Mouse (Mus musculus) kidney, adult 11 months (tissue): Measurements from ENCODE around the gene Cbfa2t3.

ENCODE experiments used
- DNase-seq: peaks from one replicate; pipeline ENCODE4 v3.0.0; 2022

Cbfa2t3 gene

DNA sequence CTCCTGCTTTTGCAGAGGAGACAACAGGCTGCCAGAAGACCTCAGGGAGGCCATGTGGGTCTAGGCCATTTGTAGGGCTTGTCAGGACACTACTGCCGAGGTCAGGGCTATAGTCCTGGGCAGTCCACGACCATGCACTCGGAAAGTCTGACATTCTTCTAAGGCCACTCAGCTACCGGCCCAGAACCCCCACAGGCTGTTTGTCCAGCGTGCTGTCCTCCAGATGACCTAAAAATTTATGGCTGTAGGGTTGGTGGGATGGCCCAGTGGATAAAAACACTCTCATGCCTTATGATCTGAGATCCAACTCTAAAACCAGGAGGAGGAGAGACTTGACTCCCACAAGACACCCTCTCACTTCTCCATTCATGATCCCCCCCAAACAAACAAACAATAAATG is 35.2 kb downstream of the Cbfa2t3 start:
- no peak for DNase-seq

DNA sequence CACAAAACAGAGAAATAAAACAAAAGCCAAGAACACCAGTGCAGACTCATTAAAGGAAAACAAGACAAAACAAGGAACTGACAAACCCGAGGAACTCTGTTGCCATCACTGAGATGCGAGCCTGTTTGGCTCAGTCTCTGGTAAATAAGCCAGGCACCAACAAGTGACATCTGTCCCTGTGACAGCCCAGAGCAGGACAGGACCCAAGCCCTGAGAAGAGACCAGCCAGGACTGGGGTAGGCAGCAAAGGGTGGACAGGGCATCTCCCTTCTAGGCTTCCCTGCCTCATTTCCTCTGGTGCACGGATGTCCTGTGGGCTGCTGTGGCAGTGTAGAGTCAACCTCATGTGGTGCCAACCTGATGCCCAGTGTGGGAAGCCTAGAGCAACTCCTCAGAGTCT is 35.8 kb downstream of the Cbfa2t3 start:
- DNase-seq = no peak

DNA sequence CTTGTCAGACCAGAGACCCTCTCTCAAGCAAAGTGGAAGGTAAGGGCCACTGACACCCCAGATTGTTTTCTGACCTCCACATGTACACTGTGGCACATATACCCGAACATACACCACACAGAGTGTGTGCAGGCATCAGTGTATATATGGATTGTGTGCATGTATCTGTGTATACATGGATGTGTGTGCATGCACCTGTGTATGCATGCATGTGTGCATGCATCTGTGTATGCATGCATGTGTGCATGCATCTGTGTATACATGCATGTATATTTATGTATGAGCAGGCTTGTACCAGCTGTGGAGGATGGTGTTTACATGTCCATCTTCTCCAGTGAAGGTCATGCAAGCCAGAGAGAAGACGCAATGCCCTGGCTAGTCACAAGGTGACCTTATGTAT is 37.0 kb downstream of the Cbfa2t3 start:
- no peak for DNase-seq

DNA sequence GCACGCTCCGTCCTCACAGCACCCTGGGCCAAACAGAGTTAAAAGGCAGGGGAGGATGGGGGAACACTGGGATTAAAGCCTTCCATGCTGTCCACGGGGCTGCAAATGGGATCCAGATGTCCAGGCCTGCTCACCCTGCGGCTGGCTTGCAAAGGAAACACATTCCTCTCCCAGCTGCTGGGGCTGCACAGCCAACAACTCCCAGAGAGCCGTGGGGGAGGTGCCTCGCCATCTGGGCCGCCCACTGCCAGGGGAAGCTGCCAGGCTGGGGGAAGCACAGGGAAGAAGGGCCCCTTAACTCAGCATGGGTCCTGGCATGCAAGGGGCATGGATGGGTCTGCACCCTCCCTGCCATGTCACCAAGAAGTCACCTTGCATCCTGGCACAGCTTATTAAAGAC is 37.8 kb downstream of the Cbfa2t3 start:
- DNase-seq = peak; percentile 47

DNA sequence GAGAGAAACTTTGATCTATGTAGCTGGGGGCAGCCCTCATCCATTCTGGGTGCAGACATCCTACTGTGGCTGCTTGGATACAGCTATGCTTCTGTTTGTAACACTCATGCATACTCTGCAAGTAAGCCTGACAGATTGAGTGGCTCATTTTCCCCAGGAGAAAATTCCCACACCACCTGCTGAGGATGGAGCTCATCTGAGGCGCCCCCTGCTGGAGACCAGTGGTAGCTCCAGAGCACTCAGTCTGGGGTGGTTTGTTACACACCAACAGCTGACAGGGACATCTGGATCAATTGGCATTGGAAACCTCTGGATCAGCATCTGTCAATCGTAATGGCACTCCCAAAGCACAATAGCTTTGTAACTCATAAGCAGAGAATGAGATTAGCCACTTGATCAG is 38.9 kb downstream of the Cbfa2t3 start:
- no peak for DNase-seq

DNA sequence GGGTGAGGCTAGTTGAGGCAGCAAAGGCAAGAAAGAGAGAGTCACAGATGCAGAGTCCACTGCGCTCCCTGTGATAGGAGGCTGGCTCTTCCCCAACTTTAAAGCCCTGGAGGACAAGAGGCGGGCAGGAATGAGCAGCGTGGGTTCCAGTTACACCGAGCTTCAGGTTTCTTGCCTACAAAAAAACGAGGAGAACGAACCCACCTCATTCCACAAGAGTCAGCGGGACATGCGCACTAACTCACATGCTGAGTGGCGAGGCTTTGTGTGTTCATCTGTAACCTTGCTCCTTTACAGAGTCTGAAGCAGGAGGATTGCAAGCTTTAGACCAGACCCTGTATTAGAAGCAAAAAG is 40.1 kb downstream of the Cbfa2t3 start:
- no peak for DNase-seq

DNA sequence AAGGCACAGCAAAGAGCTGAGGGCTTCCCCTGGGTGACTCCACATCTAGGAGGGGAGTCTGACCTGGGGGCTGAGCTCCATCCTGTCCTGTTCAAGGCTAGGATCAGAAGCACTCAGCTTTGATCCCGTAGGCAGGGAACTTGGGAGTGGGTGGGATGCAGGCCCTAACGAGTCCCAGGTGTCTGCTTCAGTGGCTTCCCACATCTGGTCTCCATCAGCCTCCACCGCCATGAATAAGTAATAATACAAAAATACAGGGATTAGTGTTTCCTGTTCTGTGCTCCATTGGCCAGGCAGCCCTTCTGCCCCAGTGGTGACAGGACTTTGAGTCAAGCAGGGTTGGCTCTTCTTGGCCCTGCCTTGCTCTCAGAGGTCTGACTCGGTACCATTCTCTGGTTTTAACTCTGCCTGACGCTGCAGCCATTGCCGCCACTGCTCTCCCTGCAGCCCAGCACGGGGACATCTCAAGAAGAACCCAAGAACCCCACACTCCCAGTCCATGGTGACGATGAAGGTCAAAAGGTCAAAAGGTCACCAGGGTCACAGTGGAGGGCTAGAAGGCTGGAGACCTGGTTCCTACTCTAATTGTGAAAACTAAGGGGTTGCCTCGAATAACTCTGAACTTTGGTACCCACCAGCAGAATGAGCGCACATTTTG is 40.6 kb downstream of the Cbfa2t3 start:
- DNase-seq = no peak

DNA sequence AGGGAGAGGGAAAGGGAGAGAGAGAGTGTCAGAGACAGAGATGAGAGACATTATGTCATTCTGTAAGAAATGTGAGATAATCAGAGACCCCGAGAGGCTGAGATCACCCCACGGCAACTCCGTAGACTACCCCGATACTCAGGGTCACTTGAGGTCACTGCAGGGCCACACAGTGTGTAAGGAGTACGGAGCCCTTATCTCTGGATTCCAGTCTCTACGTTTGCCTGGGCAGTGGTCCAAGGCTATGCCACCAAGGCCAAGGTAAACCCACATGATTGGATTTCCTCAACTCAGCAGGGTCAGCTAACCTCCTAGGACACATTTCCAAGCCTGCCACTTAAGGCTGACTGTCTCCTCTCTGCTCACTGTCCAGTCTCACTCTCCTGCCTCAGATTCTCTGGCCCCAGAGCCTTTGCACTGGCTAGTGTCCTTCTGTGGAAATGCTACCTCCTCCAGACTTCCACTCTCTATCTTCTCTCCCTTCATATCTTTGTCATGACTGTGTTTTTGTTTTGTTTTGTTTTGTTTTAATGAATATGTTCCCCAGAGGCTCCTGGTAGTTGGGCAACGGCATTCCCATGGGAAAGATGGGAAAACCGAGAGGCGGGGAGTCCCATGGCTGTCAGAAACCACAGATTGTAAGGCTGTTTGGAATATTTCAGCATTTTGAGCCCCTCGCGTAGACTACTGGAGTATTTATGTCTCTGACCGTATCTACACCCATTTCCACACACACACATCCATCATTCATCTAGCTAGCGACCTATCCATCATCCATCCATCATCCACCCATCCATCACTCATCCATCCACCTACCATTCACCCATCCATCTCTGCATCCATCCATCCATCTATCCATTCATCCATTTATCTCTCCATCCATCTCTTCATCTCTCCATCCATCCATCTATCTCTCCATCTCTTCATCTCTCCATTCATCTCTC is 42.6 kb downstream of the Cbfa2t3 start:
- DNase-seq = no peak

DNA sequence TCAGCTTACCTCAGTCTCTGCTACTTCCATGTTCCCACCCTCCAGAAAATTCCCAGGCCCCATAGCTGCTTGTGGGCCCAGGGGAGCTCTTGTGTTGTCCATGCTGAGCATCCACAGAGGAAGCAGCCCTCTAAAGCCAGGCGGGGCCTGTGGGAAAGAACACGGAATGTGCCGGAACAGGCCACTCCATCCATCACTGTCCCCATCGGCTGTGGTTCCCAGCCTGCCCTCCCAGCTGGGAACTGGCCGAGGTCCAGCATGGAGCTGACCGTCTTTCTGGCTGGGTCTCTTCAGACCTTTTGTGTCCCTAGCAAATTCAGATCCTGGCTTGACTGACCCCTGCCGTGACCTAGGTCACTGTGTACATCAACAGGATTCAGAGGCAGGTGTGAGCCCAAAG is 44.1 kb downstream of the Cbfa2t3 start:
- peak; percentile 81 for DNase-seq

DNA sequence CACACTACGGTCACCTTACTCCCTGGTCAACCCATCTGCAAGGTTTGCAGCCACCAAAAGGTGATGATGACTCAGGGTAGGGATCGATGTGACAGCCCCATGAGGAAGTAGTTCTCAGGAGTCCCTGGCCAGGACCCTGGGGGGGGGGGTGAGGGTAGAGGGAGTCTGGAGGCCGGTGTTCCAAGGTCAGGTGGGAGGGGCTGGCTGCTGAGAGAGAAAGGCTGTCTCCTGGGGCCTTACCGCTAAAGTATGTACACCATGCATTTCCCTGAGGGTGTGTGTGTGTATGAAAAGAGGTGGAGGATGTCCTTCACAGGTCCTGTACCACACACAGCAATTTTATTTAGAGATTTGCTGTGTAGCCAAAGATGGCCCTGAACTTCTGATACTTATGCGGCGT is 46.3 kb downstream of the Cbfa2t3 start:
- DNase-seq = no peak

DNA sequence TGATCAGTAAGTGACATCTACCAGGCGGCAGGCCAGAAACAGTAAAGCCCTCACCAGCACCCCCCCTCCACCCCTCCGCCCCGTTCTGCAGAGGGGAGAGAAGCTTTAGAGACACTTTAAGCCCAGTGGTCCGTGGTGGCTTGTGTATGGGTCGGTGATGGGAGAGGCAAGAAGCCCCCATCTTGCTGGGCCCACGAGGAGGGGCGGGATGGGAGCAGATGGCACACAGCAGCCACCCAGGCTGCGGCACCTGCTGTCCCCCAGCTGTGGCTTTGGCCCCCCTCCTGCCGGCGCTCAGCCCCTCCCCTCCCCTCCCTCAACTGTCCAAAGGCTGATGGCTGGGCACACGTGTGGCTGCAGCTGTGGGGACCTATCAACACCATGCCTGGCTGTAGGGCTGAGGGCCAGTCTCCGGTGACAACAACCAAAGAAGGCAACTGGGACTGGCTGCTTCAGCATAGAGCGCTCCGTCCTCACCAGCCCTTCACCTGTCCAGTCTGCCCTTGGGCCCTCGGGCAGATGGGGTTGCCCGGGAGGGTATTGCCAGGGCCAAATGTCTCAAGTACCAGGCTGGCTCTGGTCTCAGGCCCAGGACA is 47.5 kb downstream of the Cbfa2t3 start:
- no peak for DNase-seq

DNA sequence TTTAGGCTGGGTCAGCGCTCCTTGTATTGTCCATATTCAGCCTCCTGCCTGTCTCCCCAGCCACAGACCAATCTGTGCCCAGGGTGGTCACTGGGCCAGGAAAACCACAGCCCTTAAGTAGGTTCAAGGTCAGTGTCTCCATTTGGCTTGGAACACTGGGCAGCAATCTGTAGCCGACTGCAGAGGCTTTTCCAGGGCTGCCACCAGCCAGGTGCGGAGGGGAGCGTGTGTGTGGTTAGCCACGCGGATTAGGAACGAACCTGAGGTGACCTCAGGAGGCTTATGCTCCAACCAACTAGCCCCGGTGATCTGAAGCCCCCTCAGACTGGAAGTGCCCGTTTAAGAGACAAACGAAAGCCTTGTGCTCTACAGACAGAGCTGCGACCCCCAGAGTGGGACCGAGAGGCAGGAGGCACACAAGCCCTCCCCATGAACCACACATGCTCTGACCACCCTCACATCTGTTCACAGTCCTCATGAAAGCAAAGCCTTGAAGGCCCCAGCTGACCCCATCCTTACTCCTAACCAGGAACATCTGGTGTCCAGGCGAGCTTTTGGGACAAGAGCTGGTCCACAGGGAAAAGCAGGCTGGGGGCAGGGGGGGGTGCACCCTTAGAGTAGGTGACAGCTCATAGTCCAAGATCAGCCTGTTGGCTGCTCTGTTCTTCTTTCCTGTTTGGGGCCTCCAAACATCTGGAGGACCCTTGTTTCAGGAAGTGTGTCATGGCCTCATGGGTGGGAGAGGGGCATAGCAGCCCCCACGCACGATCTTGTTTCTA is 50.5 kb downstream of the Cbfa2t3 start:
- no peak for DNase-seq

DNA sequence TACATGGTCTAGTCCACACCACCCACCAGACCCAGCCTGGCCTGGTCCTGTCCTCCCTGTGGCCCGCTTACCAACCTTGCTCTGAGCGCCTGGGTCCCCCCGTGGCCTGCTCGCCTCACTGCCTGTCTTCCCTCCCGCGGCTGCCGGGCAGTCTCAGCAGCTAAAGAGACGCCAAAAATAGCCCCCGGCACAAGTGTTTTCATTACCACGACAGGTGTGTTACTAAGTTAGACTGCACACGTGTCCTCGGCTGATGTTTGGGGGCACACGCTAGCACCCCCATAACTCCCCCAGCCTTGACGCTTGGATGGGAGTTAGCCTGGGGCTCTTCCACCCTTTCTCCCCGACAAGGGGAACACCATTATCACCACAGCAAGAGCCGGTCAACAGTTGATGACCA is 52.6 kb downstream of the Cbfa2t3 start:
- no peak for DNase-seq

DNA sequence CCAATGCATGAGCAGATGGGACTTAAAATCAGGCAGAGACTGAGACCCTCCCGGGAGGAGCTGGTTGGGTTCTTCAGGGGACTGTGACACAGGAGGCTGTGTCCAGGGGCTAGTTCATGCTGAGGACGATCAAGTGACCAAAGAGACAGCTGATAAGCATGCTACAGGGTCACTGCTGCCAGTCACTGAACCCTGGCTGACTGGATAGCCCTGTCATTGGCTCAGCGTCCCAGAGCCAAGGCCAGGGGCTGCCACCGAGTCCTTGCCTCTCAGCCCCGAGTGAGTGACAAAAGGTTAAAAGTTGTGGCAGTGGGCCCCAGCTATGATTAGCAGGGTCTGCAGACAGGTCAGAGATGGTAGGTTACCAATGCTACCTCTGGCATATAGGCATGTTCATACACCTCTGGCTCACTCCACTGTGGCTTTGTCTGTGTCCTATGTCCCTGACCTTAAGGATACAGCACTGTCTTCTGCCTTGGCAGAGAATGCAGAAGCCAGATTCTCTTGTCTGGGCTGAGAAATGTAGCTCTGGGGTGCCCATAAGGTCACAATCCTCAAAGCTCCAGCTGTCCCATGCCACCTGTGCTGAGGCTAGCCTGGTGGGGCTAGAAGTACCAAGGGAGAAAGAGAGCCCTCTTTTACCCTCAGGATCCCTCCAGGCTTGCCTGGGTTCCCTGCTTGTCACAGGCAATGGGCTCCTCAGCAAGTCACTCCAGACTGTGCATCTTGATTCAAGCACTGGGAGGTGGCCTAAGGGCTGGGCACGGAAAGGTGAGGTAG is 54.5 kb downstream of the Cbfa2t3 start:
- no peak for DNase-seq

DNA sequence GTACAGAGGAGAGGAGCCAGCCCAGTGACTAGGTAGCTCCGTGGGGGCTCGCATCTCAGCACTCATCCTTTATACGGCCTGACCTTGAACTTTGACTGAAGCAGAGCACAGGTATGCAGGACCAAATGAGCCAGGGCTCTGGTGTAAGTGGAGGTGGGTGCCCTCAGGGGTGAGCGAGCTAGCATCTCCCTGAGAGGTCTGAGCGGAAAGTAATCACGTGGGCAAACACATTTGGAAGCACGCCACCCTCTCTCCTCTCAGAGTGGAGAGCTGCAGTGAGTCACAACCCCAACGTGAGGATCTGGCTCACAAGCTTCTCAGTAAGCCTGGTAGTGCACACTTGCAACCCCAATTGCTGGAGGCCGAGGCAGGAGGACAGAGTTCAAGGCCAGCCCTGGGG is 56.8 kb downstream of the Cbfa2t3 start:
- DNase-seq = no peak

DNA sequence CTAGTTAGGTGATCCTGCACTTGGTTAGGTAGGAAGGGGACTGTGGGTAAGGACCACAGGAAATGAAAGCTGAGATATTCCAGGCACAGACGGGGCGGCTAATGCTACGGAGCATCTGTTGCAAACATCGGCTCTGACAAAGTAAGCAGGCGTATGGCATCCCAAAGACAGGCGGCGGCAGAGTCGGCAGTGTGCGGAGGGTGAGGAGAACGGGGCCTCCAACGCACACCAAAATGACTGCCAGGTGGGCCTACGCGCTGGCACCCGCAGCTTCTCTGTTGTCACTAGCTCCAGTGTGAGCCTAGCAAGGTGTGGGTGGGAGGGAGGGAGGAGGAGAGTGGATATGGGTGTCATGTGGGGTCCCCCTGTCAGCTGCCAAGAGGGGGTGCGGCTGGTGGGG is 57.5 kb downstream of the Cbfa2t3 start:
- no peak for DNase-seq

DNA sequence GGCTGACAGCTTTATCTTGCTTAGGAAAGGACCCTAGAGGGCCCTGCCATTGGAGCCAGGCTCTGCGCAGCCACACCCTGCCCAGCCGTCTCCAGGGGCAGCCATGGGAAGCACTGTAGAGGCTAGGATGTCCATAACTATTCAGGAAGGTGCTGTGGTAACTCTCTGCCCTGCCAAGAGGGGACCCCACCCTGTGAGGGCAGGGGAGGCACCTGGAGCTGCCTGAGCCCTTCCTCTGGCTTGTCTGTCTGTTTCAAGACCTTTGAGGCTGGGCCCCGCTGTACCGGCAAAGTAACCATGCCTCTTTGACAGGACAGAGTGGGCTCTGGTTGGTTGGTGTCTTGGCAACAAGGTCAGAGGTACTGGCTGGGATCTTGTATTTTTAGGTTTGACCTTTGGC is 58.1 kb downstream of the Cbfa2t3 start:
- no peak for DNase-seq

DNA sequence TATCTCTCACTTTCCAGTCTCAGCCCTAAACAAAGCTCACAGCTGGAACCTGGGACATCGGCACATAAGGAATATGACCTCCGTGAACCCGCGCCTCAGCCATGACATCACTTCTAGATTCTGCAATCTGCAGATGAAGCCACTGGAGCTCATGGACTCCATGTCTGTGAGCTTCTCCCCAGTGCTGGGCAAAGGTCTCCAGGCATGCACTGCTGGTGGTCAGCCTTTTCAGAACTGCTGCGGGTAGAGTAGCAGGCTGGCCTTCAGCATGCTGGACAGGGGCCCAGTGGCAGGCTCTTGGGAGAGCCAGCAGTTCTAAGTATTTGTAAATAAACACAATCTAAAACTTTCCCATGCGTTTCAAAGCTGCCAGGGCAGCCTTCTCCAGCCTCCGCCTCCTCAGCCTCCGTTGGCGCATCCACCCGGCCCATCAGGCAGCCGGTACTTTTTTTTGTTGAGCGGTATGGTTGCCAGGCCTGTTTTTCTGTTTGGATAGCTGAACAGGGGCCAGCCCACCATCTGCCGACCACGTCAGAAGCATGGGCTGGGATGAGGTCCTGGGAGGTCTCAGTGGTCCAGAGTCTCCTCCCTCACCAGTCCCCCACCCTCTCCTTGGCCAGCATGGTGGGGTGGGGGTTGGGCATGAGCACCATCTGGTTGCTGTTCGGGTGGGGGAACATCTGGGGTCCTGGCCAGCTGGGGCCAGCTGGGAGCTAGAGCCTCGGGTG is 59.2 kb downstream of the Cbfa2t3 start:
- peak; percentile 61 for DNase-seq

DNA sequence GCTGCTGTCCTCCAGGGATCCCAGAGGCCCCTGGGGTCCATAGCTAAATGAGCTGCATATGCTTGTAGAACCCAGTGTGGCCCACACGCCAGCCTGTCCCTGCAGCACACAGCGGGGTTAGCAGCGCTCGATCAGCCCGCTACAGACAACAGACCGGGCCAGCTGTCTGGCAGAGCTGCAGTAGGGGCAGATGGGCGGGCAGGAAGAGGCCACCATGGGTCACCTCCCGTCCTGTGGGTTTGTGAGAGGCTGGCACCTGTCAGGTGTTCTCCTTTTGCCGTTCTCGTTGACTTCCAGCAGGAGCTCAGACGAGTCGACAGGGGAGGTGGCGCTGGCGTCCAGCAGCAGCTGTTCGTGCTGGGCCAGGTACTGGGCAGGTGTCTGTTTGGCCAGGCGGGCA is 60.3 kb downstream of the Cbfa2t3 start:
- DNase-seq = no peak

DNA sequence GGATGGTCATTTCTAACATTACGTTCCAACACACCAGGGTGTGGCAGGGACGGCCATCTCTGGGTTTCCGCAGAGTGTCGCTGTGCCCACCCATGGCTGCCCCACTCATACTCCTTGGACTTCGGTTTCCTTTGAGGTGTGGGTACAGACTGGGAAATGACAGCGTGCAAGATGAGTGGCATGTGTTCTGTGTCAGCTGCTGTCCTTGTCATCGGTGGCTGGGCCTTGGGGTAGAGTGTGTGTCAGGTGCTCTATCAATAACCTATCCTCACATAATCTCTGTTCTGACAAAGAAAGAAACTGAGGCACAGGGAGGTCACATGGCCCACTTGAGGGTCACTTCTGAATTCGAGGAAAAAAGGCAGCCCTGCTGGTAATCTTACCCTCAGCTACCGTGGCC is 61.7 kb downstream of the Cbfa2t3 start:
- no peak for DNase-seq

DNA sequence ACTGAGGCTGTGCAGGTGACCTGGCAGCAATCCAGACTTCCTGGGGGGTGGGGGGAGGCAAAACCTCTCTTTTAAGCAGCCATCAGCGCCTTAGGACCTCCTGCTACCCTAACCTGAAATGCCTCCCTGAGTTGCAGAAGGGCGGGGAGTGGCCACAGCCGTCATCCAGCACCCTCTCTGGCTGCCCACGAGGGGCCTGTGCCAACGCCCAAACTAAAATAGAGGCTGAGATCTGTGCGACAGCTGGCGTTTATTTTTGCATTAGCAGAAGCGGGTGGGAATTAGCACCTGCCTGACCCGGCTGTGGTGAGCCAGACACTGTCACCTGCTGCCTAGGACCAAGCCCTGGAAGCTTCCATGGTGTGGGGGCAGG is 62.1 kb downstream of the Cbfa2t3 start:
- no peak for DNase-seq
